Mouse (Mus musculus): Measurements from ENCODE around the gene Gjb5. TPM values are rescaled to one million over a fixed set of nuclear protein-coding genes. Genes with fewer than 3 reads are reported as not detected.

The Gjb5 gene
- polyA plus RNA-seq (2014; fragmentation: Illumina TruSeq; extraction: RNeasy Lipid Tissue Mini Kit (QIAGEN cat#74804); ENCODE audit: low read depth, low replicate concordance): not detected

GRCm38 (mm10) chr4:127358018-127358417 lies at the start of gene Gjb5:
TSS of gene Gjb5 (minus strand) at chr4:127358181.

DNA sequence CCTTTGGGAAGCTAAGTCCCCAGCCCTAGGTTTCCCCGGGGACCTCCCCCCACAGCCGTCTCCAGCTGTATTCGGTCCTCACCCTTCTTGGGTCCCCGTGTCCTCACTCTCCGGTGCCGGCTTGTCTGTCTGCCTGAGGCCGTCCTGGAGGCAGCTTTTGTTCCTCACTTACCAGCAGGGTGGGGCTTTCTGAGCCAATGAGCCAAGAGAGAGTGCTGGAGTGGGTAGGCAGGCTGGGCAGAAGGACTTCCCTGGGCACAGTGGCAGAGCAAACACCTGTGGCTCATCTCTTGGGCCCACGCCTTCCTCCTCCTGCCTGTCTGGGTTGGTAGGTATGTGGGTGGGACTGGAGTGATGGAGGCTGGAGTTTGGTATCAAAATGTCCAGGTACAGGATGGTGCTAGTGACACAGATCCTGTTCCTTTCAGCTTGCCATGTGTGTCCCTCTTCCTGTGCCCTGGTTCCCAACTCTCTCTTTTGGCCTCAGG lies 4.0 kb downstream of the Gjb5 start, which contains the start of gene Gjb4:
Gjb4 (minus strand) TSS at position 131 of the 488 bp plus-strand sequence.

GRCm38 (mm10) chr4:127330181-127331100 lies 27.5 kb downstream of the Gjb5 start, which contains the start of gene Gjb3:
TSS of gene Gjb3 (minus strand) at chr4:127330844.

GRCm38 (mm10) chr4:127313861-127314260 lies 44.1 kb downstream of the Gjb5 start, which contains the start of gene Gja4:
TSS of gene Gja4 (minus strand) at chr4:127314039.

Other genes starting within 250 kb of the Gjb5 start
- gene Tmem35b, start 234.5 kb downstream of the Gjb5 start, polyA plus RNA-seq (2014; fragmentation: Illumina TruSeq; extraction: RNeasy Lipid Tissue Mini Kit (QIAGEN cat#74804); ENCODE audit: low read depth, low replicate concordance): 13.5 TPM
- not detected for gene Dlgap3, start 189.0 kb downstream of the Gjb5 start, polyA plus RNA-seq (2014; fragmentation: Illumina TruSeq; extraction: RNeasy Lipid Tissue Mini Kit (QIAGEN cat#74804); ENCODE audit: low read depth, low replicate concordance)
- gene Smim12, start 114.4 kb downstream of the Gjb5 start, polyA plus RNA-seq (2014; fragmentation: Illumina TruSeq; extraction: RNeasy Lipid Tissue Mini Kit (QIAGEN cat#74804); ENCODE audit: low read depth, low replicate concordance): 1.9 TPM
- not detected for gene Gja4, start 44.1 kb downstream of the Gjb5 start, polyA plus RNA-seq (2014; fragmentation: Illumina TruSeq; extraction: RNeasy Lipid Tissue Mini Kit (QIAGEN cat#74804); ENCODE audit: low read depth, low replicate concordance)
- 0.25 TPM for gene Gjb3, start 27.3 kb downstream of the Gjb5 start, polyA plus RNA-seq (2014; fragmentation: Illumina TruSeq; extraction: RNeasy Lipid Tissue Mini Kit (QIAGEN cat#74804); ENCODE audit: low read depth, low replicate concordance)
- gene Gjb4, start 4.1 kb downstream of the Gjb5 start, polyA plus RNA-seq (2014; fragmentation: Illumina TruSeq; extraction: RNeasy Lipid Tissue Mini Kit (QIAGEN cat#74804); ENCODE audit: low read depth, low replicate concordance): not detected